Mouse (Mus musculus) midbrain, embryonic 15.5 days (tissue): Measurements from ENCODE around the gene Tuba4a. TPM values are rescaled to one million over a fixed set of nuclear protein-coding genes. Genes with fewer than 3 reads are reported as not detected.

ENCODE experiments used
- ATAC-seq: fragments of 200-750 bp; cut with Nextera tagmentation; replicated peaks from 2 replicates; pipeline ENCODE4 v1.8.0; 2017; ENCODE audit warnings: moderate TSS enrichment
- H3K27ac ChIP-seq: fragments of 300-500 bp; sonication (generic); 2 replicates; pipeline ENCODE4 v1.5.1; 2015; ENCODE audit warnings: mild to moderate bottlenecking, inconsistent platforms
- H3K27me3 ChIP-seq: fragments of 300-500 bp; sonication (generic); replicated peaks from 2 replicates; pipeline ENCODE4 v1.6.1; 2015; ENCODE audit warnings: inconsistent platforms
- H3K36me3 ChIP-seq: fragments of 300-500 bp; sonication (generic); replicated peaks from 2 replicates; pipeline ENCODE4 v1.6.1; 2015; ENCODE audit warnings: inconsistent platforms
- H3K4me1 ChIP-seq: fragments of 300-500 bp; sonication (generic); 2 replicates; pipeline ENCODE4 v1.6.1; 2015; ENCODE audit warnings: inconsistent platforms
- H3K4me2 ChIP-seq: fragments of 300-500 bp; sonication (generic); 2 replicates; pipeline ENCODE4 v1.6.1; 2015; ENCODE audit warnings: inconsistent platforms, mild to moderate bottlenecking, moderate library complexity
- H3K4me3 ChIP-seq: fragments of 300-500 bp; sonication (generic); 2 replicates; pipeline ENCODE4 v1.5.1; 2015; ENCODE audit warnings: mild to moderate bottlenecking, inconsistent platforms
- H3K9ac ChIP-seq: fragments of 300-500 bp; sonication (generic); 2 replicates; pipeline ENCODE4 v1.6.1; 2015; ENCODE audit warnings: mild to moderate bottlenecking, inconsistent platforms
- H3K9me3 ChIP-seq: fragments of 300-500 bp; sonication (generic); 2 replicates; pipeline ENCODE4 v1.6.1; 2016; ENCODE audit warnings: inconsistent platforms
- WGBS: fragments of 180-500 bp; shearing (Covaris S2); methylation state at CpG from one replicate; pipeline ENCODE4 v1.1.7; 2015; ENCODE audit warnings: mixed read lengths; 5-methylcytosine and 5-hydroxymethylcytosine counted together
- polyA plus RNA-seq: library from polyadenylated mRNA; unstranded; fragments of >200 nt; fragmentation: Nextera tagmentation; extraction: Ambion mirVana; gene quantifications from 2 replicates; pipeline ENCODE4 v1.2.1, GENCODE M21; 2015

The Tuba4a gene
- polyA plus RNA-seq, result 7.9 and 12.7 TPM in 2 replicates

GRCm38 (mm10) chr1:75219531-75219930 lies at the start of gene Tuba4a:
Gene Tuba4a (minus strand): TSS chr1:75219865.
- H3K36me3 ChIP-seq, result peaks cover 2% of the 10 kb centered on the region; the same call in 1 of the 2 replicates
- peak within 1 kb of the TSS; percentile 48 for H3K4me3 ChIP-seq
- H3K9me3 ChIP-seq, result no peaks in the 10 kb centered on the region
- H3K9ac ChIP-seq, result peak within 1 kb of the TSS; percentile 35
- WGBS, result under 1% methylated on average over 34 of the region's 34 CpGs
- peaks cover 56% of the 10 kb centered on the region for H3K27me3 ChIP-seq
- peak; percentile 63 for ATAC-seq
- H3K4me1 ChIP-seq, result peaks cover 16% of the 10 kb centered on the region
- peak within 1 kb of the TSS; percentile 79 for H3K4me2 ChIP-seq
- no peak within 1 kb of the TSS for H3K27ac ChIP-seq

GRCm38 (mm10) chr1:75264091-75264880 lies 44.6 kb upstream of the Tuba4a start, which contains the start of gene Ptprn:
Gene Ptprn (minus strand): TSS chr1:75264502.
- WGBS, result 11% methylated on average over 31 of the region's 32 CpGs
- peak; percentile 85 for ATAC-seq
- H3K36me3 ChIP-seq, result no peaks in the 10 kb centered on the region
- no peaks in the 10 kb centered on the region for H3K9me3 ChIP-seq
- peak within 1 kb of the TSS; percentile 79 for H3K4me2 ChIP-seq
- peaks cover 8% of the 10 kb centered on the region for H3K4me1 ChIP-seq
- peak within 1 kb of the TSS; percentile 20 for H3K27ac ChIP-seq
- H3K27me3 ChIP-seq, result peaks cover 29% of the 10 kb centered on the region
- H3K9ac ChIP-seq, result peak within 1 kb of the TSS; percentile 63
- peak within 1 kb of the TSS; percentile 60 for H3K4me3 ChIP-seq

DNA sequence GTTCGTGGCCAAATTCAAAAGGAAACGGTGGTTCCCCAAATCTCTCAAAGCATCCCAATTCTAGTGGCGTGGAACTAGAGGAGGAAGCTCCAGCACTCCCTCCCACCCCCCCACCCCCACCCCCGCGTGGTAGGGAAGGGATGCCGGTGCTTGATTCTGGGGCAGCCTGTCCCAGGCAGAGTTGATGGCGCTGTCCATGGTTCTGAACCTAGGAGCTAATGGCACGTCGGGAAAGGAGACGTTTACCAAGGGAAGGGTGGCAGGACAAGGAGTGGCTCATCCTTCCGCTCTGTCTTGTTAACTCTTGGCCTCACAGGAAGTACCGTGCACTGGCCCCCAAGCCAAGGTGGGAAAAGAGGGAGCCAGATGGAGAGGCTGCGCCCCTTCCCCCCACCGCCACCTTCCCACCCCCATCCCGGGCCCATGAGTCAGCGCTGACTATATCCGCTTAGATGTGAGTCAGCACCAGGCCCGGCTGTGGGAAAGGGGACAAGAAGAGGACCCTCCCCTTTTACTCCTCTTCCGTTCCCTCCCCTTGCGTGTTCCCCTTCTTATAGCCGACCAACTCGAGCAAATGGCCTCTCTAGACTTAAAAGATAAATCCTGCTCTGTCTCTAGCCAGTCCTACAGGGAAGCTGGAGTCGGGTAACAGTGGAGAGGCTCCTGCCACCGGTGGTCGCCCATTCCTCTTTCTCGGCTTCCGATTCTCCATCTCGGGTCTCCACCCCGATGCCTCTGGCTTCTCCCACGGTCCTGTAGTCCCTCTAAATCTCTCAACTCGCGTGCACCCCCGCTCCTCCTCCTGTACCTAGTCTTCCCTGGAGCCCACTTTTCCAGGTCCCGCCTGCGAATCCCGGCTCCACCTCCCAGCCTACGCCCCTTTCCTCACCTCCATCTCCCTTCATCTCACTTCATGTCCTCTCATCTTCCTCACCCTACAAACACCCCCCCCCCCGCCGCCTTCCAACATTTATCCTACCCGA lies 43.6 kb upstream of the Tuba4a start:
- Histone ChIP-seq H3K4me3 (peak overlapping the region; percentile 60), H3K9me3 (no peaks in the 10 kb centered on the region), H3K36me3 (no peaks in the 10 kb centered on the region), H3K9ac (peak overlapping the region; percentile 63), H3K4me2 (peak overlapping the region; percentile 79), H3K27me3 (peaks cover 27% of the 10 kb centered on the region), H3K4me1 (peaks cover 8% of the 10 kb centered on the region), H3K27ac (peak overlapping the region; percentile 13; the same call in 1 of the 2 replicates)
- ATAC-seq, result peak; percentile 69
- 2% methylated on average over 40 of the region's 40 CpGs for WGBS

DNA sequence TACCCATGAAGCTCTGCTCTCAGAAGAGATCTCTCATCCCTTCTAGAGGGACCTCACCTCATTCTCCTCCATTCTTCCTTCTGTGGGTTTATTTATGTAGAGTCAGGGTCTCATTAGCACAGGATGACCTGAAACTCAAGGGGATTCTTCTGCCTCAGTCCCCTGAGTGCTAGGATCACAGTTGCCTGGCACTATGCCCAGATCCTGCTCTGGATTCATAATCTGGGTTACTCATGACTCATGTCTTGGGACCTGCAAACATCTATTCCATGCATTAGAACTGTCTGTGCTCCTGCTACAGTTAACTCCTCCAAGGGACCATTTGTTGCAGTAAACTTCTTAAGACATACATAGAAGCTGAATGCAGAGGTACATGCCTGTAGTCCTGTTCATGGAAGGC lies 41.6 kb upstream of the Tuba4a start:
- ATAC-seq, result no peak
- Histone ChIP-seq H3K36me3 (no peaks in the 10 kb centered on the region), H3K27me3 (peaks cover 22% of the 10 kb centered on the region), H3K4me1 (peaks cover 8% of the 10 kb centered on the region), H3K27ac (no peak overlapping the region), H3K4me2 (no peak overlapping the region), H3K9ac (no peak overlapping the region), H3K9me3 (no peaks in the 10 kb centered on the region), H3K4me3 (no peak overlapping the region)

DNA sequence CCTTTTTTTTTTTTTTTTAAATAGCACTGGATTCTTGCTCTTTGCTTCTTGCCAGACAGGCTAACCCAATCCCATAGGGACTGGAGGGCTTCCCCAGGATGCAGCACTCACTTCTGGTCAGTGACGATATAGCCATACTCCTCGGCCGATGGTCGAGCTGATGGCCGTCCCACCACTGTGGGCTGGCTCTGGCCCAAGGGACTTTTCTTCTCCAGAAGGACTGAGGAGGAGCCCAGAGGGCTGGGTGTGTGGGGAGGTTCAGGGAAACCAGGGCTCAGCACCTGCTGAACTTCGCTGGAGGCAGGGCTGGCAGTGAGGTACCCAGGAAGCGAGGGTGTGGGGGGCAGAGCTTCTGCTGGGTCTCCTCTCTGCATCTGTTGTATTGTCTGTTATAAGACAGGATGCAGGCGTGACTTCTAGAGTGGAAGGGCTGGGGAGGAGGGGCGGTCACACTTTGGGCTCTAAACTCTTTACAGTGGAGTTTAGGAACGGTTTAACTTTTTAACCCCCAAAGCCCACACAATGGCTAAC lies 35.9 kb upstream of the Tuba4a start:
- peaks cover 7% of the 10 kb centered on the region for H3K4me1 ChIP-seq
- no peak overlapping the region for H3K27ac ChIP-seq
- no peak for ATAC-seq
- H3K36me3 ChIP-seq, result no peaks in the 10 kb centered on the region
- 75% methylated on average over 10 of the region's 10 CpGs for WGBS
- H3K9me3 ChIP-seq, result no peaks in the 10 kb centered on the region
- H3K9ac ChIP-seq, result no peak overlapping the region
- H3K4me3 ChIP-seq, result no peak overlapping the region
- 0 out of 2 replicates have a peak, but pooled peaks cover 10% of the 10 kb centered on the region for H3K27me3 ChIP-seq
- H3K4me2 ChIP-seq, result no peak overlapping the region

DNA sequence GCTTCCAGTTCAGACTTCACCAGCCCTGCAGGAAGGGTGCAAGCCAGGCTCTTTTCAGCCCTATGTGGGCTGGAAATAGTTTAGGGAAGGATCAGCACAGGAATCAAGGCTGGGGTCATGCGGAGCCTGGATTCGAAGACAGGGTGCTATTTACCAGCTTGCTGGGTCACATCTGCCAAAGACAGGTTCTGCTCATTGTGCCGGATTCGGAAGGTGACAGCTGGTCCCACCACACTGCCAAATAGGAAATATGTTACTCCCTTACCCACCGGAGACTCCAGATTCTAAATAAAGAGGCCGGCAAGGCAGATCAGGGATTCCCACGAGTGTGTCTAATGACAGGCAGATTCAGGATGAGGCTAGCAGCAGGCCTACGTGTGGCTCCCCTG lies 35.0 kb upstream of the Tuba4a start:
- H3K27ac ChIP-seq, result no peak overlapping the region
- H3K4me2 ChIP-seq, result no peak overlapping the region
- no peak overlapping the region for H3K9ac ChIP-seq
- H3K4me1 ChIP-seq, result peaks cover 7% of the 10 kb centered on the region
- no peaks in the 10 kb centered on the region for H3K36me3 ChIP-seq
- WGBS, result 61% methylated on average over 8 of the region's 8 CpGs
- H3K9me3 ChIP-seq, result no peaks in the 10 kb centered on the region
- no peak for ATAC-seq
- 0 out of 2 replicates have a peak, but pooled peaks cover 10% of the 10 kb centered on the region for H3K27me3 ChIP-seq
- no peak overlapping the region for H3K4me3 ChIP-seq

- Histone ChIP-seq H3K36me3 (no peaks in the 10 kb centered on the region), H3K4me2 (no peak overlapping the region), H3K9ac (no peak overlapping the region), H3K4me1 (peaks cover 7% of the 10 kb centered on the region), H3K27me3 (0 out of 2 replicates have a peak, but pooled peaks cover 10% of the 10 kb centered on the region), H3K9me3 (no peaks in the 10 kb centered on the region), H3K4me3 (no peak overlapping the region), H3K27ac (no peak overlapping the region)
- 66% methylated on average over 16 of the region's 16 CpGs for WGBS
- no peak; the same call in 1 of the 2 replicates for ATAC-seq
These were observed 34.4 kb upstream of the Tuba4a start for GRCm38 (mm10) chr1:75253849-75254624.

DNA sequence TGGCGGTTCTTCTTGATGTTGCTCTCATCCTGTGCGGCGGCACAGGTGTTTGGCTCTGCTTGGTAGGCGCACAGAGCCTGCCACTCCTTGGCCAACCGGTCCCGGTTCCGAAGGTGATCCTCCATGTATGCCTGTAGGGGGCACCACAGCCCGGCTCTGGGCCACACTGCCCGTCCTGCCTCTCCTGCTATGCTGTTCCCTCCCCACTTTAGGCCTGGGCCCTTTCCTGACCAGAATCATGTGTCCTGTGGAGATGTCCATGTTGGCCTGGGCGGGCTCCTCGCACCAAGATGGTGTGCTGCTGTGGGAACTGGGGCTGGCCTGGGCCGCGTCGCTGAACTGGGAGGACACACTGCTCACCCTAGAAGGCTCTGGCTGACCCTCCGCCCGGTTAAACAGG lies 33.4 kb upstream of the Tuba4a start:
- Histone ChIP-seq H3K9me3 (no peaks in the 10 kb centered on the region), H3K27ac (no peak overlapping the region), H3K9ac (no peak overlapping the region), H3K4me2 (no peak overlapping the region), H3K4me1 (peaks cover 7% of the 10 kb centered on the region), H3K36me3 (no peaks in the 10 kb centered on the region), H3K27me3 (0 out of 2 replicates have a peak, but pooled peaks cover 7% of the 10 kb centered on the region), H3K4me3 (no peak overlapping the region)
- no peak for ATAC-seq
- WGBS, result 79% methylated on average over 16 of the region's 16 CpGs

GRCm38 (mm10) chr1:75252308-75252707 lies 32.6 kb upstream of the Tuba4a start:
- Histone ChIP-seq H3K4me3 (no peak overlapping the region), H3K27me3 (0 out of 2 replicates have a peak, but pooled peaks cover 7% of the 10 kb centered on the region), H3K36me3 (no peaks in the 10 kb centered on the region), H3K4me1 (peaks cover 7% of the 10 kb centered on the region), H3K9ac (no peak overlapping the region), H3K27ac (no peak overlapping the region), H3K9me3 (no peaks in the 10 kb centered on the region), H3K4me2 (no peak overlapping the region)
- 74% methylated on average over 13 of the region's 13 CpGs for WGBS
- 0 out of 2 replicates have a peak, but pooled peaks have one; percentile 7 for ATAC-seq

DNA sequence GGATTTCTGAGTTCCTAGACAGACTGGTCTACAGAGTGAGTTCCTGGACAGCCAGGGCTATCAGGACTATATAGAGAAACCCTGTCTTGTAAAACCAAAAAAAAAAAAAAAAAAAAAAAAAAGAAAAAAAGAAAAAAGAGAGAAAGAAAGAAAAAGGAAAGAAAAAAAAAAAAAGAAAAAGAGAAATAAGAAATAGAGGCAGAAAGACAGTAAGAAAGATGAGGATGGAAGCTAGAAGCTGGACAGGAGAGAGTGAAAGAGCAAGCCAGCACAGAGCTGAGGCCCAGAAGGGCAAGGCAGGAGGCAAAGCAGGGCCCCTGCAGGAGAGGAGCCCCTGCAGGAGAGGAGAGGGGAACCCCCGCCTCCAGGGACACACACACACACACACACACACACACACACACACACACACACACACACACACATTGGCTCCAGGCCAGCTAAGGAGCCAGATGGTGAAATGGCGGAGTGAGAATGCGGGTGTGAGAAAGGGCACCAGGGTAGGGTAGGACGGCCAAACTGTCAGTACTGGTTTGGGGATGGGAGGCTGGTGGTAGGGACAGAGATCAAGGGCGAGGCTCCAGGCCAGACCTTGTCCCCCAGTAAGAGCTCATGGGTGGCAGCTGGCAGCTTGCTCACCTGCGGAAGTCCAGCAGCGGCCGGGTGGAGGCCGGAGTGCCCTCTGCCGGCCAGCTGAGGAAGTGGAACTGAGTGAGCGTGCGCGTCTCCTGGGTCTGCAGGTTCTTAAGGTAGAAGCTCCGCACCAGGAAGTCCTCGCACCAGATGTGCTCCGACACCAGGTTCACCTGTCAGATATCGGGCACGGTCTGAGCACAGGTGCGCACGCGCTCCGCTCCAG lies 31.7 kb upstream of the Tuba4a start:
- H3K9ac ChIP-seq, result peak overlapping the region; percentile 2; the same call in 1 of the 2 replicates
- no peaks in the 10 kb centered on the region for H3K36me3 ChIP-seq
- ATAC-seq, result peak; percentile 45; the same call in 1 of the 2 replicates
- H3K4me2 ChIP-seq, result peak overlapping the region; percentile 53
- 3% methylated on average over 21 of the region's 22 CpGs for WGBS
- 0 out of 2 replicates have a peak, but pooled peaks cover 7% of the 10 kb centered on the region for H3K27me3 ChIP-seq
- H3K9me3 ChIP-seq, result no peaks in the 10 kb centered on the region
- peaks cover 7% of the 10 kb centered on the region for H3K4me1 ChIP-seq
- H3K4me3 ChIP-seq, result peak overlapping the region; percentile 28
- H3K27ac ChIP-seq, result no peak overlapping the region
